Mouse (Mus musculus) mouse embryonic stem cell (cell line): ENCODE results near the gene Dthd1.

Experiments used
- in situ Hi-C, 2 experiments: fragments of 300-500 bp; cut with MboI; formaldehyde crosslinking; loops; 1 replicate in 1 of 2; 3 replicates in 1 of 2; pipeline ENCODE4 v1.14.3; 2019 to 2020; ENCODE audit warnings: low sequenced_read_pairs in 2 of 2, low pct_unique_long_range_greater_than_20kb in 1 of 2, mixed read lengths in 1 of 2; ENCODE audit not compliant: unreplicated experiment in 1 of 2

The Dthd1 gene

GRCm38 (mm10) chr5:62813402-62814071 lies at the start of gene Dthd1:
TSS of gene Dthd1 (plus strand) at chr5:62813823.
- in situ Hi-C loops = no loop called here

GRCm38 (mm10) chr5:62764161-62764560 lies 49.5 kb upstream of the Dthd1 start:
- in situ Hi-C loops = no loop called here

- in situ Hi-C loops = no loop called here
Observed at GRCm38 (mm10) chr5:62765459-62765783, 48.2 kb upstream of the Dthd1 start.

DNA sequence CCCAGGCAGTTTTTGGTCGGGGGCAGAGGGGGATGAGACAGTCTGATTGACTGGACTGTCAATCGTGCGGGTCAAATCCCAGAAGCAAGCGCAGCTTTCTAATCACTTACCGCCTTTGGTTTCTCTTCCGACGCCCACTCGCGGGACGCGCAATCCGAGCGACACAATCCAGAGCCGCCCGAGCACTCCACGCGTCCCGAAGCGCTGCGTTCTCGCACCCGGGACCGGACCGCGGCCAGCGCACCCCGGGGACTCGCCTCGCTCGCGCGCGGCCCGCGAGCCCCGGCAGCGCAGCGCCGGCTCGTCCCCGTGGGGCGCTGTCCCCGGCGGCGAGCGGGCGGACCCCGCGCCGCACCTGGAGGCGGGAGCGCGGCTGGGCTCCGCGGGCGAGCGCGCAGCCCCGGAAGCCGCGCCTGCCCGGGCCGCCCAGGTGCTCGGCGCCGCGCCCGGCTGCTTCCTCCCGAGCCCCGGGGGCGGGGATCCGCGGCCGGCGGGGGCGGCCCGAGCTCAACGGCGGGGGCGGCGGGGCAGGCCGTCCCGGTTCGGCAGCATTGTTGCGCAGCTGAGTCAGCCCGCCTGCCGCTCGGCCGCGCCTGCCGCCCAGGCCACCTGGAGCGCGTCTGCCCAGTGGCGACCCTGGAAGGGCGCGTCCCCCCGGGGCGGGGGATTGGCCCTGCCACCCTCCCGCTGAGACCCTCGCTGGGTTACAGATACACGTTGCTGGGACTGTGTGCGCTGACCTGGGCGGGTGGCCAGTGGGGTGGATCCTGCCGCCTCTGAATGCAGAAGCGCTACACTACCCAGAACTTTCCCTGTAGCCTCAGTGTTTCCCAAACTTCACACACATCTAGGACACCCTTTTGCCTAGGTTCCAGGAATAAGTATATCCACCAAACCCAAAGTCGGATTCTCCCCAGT lies 47.6 kb upstream of the Dthd1 start, which contains the start of gene Arap2:
Gene Arap2, minus strand, starts transcription at position 376 of the 918 bp plus-strand sequence.
- in situ Hi-C loops = no loop called here

DNA sequence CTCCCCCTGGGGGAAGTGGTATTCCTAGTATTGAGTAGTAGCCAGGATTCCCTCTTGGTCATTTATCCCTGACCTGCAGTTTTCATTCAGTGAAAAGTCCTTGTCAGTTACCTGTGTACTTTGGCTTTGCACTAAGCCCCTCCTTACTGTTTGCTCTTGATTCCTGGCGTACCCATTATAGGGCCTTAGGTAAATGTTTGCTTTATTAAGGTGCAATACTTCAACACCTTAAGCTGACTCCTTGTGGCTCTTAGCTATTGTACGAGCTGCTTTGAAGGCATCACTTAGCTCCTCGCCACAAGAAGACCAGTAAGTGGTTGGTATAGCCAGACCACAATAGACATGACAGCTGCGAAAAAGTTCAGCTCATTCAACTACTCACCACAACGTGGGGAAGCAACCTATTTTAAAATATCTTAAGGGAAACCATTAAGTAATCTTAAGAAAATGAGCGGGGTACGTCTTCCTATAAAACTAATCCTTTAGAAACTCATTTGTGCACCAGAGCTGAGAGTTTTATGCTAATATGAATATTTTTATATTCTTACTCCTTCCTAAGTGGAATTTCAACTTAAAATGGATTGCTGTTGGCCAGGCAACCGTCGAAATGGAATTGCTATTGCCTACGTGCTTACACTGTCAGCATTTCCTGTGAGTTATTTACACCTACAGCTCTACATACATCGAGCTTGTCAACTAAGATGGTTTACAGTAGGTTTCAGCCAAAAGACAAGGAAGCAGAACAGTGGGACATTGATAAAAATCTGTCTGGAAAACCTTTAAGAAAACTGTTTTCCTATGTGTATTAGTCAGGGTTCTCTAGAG lies 41.6 kb upstream of the Dthd1 start:
- in situ Hi-C loops = no loop called here

DNA sequence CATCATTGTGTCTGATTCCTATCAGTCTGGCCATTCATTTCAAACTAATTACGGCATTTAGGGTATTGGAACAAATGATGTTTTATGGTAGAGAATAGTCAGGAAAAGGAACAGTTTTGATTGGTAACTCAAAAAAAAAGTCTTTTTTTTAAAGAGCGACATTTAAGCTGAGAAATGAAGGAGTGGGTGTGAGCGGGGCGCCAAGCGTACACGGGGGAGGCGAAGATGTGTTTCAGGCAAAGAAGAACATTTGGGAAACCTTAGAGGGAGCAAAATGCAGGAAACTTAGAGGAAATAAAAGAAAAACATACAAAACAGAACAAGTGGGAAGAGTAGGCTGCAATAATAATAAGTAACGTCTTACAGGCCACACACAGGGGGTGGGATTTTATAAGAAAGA lies 35.8 kb upstream of the Dthd1 start:
- in situ Hi-C loops = no loop called here

DNA sequence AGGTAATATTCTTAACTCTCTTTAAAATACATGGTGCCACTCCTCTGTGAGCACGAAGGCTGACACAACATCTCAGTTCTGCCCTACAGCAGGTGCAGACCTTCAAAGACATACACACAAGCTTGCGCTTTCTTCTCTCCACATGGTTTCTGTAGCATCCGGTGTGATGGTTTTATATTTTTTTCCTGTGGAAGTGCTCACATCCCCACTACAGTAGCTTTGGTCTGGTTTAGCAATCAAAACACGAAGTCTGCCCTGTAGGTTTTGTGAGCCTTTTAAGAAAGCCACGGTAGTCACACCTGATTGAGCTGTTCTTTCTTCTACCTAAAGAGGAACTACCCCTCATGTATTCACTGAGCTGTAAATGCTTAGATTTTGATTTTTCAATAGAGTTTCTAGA lies 34.9 kb upstream of the Dthd1 start:
- in situ Hi-C loops = no loop called here

GRCm38 (mm10) chr5:62786809-62787208 lies 26.8 kb upstream of the Dthd1 start:
- in situ Hi-C loops = no loop called here

GRCm38 (mm10) chr5:62790921-62791564 lies 22.6 kb upstream of the Dthd1 start:
- in situ Hi-C loops = no loop called here

- in situ Hi-C loops = no loop called here
Observed at GRCm38 (mm10) chr5:62792776-62793175, 20.8 kb upstream of the Dthd1 start.

DNA sequence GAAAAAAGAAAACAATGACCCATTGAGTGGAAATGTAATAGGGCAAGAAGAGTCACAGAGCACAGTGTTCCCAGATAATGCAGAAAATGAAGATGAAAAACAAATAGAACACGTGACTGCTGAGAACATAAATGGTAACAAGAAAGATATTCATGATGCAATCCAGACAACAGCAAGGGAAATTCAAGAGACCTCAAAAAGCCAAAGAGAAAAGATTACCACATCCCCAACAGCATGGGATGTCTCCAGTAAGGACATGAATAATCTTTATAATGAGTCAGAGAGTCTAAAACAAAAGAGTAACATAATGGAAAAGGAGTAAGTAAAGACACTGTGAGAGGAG lies 420 bp downstream of the Dthd1 start:
- in situ Hi-C loops = no loop called here

DNA sequence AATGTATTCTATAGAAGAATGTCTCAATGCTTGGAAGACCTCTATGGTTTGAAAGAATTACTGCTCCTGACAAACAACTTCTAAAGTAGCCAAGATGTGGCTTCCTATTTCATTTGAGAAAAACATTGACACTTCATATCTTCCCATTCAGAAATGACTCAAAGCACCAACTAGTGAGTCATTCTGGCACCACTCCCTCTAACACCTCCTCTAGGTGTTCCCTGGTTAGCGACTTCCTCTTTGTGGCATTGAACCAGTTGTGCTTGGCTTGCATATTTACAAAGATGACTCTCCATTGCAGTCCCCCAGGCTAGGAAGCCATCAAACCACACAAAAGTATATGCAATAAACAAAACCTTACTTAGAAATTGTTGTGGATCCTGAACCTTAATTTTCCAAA lies 2.1 kb downstream of the Dthd1 start:
- in situ Hi-C loops = no loop called here

- in situ Hi-C loops = no loop called here
Observed at GRCm38 (mm10) chr5:62819567-62819966, 5.9 kb downstream of the Dthd1 start.

DNA sequence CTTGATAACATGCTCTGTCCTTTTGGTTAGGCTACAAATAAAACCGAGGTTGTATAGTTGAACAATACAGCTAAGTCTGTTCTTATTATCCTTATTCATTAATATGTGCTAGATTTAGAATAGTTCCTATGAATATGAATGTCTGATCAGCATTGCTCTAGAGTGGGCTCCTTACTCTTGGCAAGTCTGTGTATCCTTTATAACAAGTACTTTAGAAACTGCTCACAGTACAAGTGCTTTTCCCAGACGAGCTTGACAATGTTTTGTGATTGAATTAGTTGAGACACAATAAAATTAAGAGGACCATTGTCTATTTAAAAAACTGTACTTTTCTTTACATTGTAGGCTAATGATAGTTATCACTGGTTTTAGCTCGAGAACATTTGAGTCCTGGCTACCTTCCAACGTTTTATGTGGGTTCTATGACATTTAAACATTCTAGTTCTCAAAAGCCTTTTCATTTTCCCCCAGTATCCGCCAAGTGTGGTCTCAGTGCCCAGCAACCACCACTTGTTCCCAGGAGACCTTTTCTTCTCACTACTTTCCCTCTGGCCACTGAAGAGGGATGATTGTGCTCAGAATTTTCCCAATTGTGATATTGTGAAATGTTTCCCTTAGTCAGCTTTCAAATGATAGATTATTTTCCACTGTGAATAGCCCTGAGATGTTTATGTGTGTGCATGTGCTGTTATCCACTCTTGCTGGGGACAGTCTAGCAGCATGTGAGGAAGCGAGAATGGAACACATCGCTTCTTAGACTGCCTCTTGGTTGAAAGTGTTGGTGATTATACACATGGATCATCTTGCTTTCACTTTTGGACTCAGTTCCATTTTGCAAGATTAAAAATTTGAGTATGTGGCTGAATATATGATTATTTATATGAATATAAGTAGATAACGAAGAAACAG lies 7.0 kb downstream of the Dthd1 start:
- in situ Hi-C loops = no loop called here

GRCm38 (mm10) chr5:62842955-62843730 lies 29.5 kb downstream of the Dthd1 start:
- in situ Hi-C loops = no loop called here

- in situ Hi-C loops = no loop called here
Observed at GRCm38 (mm10) chr5:62846571-62847131, 33.0 kb downstream of the Dthd1 start.

DNA sequence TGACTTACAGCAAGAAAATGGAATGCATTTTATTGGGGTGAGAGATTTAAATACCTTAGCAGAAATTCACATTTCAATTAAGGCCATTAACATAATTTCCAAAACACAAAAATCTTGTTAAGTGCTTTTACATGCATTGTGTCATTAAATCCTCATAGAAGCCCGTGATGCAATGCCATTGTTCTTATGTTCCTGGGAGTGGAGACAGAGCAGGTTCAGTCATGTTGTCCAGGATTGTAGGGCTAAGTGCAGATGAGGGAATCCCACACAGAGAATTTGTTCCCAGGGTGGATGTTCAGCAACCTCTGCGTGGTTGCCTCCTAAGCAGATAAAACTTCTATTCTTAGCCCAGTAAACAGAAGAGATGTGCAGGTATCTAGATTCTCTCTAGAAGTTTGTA lies 37.7 kb downstream of the Dthd1 start:
- in situ Hi-C loops = no loop called here
